Mouse (Mus musculus): ENCODE results near the gene Dnaaf5.

- TF ChIP-seq E2F4 (IDR thresholded peaks at IDR 0.05; ENCODE audit: insufficient read depth) (no peak), TCF12 (IDR thresholded peaks at IDR 0.05; ENCODE audit: insufficient read depth, poor library complexity, severe bottlenecking) (no peak), USF1 (IDR thresholded peaks at IDR 0.05; ENCODE audit: low read depth) (no peak), POLR2AphosphoS2 (IDR thresholded peaks at IDR 0.05; ENCODE audit: insufficient read length, low read depth) (no peak), POLR2A (IDR thresholded peaks at IDR 0.05; ENCODE audit: insufficient read length, low read depth) (no peak)
These were observed 59.1 kb downstream of the Dnaaf5 start for GRCm38 (mm10) chr5:139208871-139209684.
